Mouse (Mus musculus): ENCODE measurements at regions not wholly inside any gene's neighbourhood (a gene's known extent, or its start where the extent isn't known, plus 50 kb on each side); places are given as distances from the start of the nearest gene placed in this dataset.

DNA sequence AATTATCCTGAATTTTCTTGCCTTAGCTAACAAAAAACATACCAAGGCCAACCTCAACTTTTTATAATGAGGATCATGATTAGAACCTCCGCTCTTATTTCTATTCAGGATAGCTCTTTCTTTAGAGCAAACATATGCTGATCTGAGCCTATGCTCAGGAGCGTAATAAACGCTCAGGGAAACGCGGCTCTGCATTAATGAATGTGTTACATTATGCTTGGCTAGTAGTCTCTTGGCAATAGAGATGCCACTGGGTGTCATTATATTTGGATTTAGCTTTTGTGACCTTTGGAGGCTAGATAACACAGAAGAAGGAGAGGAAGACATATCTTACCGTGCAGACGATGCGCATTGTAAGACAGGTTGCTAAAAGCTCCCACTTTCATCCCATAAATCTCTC, 246.4 kb upstream of the 4930583I09Rik start:
- DNase-seq (peak; percentile 13), ATAC-seq (no peak)
- no peaks in the 10 kb centered on the region for H3K27me3 ChIP-seq (ENCODE audit: insufficient read depth, low read length)
- no peak overlapping the region for H3K4me2 ChIP-seq (ENCODE audit: low read depth)
- peaks cover 5% of the 10 kb centered on the region; the same call in 1 of the 2 replicates for H3K4me1 ChIP-seq (ENCODE audit: insufficient read depth)
- no peak overlapping the region for H3K4me3 ChIP-seq (ENCODE audit: low read depth, low read length)
- no peaks in the 10 kb centered on the region for H3K36me3 ChIP-seq (ENCODE audit: insufficient read depth)
- H3K27ac ChIP-seq (ENCODE audit: low read depth, low read length): no peak overlapping the region
- no peaks in the 10 kb centered on the region for H3K9me3 ChIP-seq (ENCODE audit: low read length)
- 42% methylated on average over 8 of the region's 8 CpGs for WGBS
- TF ChIP-seq CTCF (IDR thresholded peaks at IDR 0.05; ENCODE audit: low read depth): no peak
- no peak overlapping the region for H3K9ac ChIP-seq

DNA sequence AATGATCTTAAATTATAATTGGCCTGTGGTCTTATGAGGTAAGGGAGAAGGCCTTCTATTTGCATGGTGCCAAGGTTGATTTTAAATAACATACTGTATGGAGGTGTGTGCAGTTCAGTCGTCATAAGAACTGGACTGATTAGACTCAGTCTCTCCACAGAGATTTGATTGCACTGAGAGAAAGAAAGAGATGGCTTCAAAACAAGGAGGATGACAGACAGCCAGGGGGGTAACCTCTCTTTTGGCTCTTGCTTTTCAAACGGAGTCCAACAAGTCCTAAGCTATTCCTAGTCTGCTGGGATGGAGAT, 245.9 kb upstream of the 4930583I09Rik start:
- H3K36me3 ChIP-seq (ENCODE audit: insufficient read depth): no peaks in the 10 kb centered on the region
- DNase-seq (no peak), ATAC-seq (no peak; the same call in 1 of the 2 replicates)
- 41% methylated on average over 2 of the region's 2 CpGs for WGBS
- H3K27ac ChIP-seq (ENCODE audit: low read depth, low read length): no peak overlapping the region
- peaks cover 5% of the 10 kb centered on the region; the same call in 1 of the 2 replicates for H3K4me1 ChIP-seq (ENCODE audit: insufficient read depth)
- H3K9me3 ChIP-seq (ENCODE audit: low read length): no peaks in the 10 kb centered on the region
- no peaks in the 10 kb centered on the region for H3K27me3 ChIP-seq (ENCODE audit: insufficient read depth, low read length)
- H3K4me3 ChIP-seq (ENCODE audit: low read depth, low read length): no peak overlapping the region
- H3K4me2 ChIP-seq (ENCODE audit: low read depth): no peak overlapping the region
- no peak overlapping the region for H3K9ac ChIP-seq
- TF ChIP-seq CTCF (IDR thresholded peaks at IDR 0.05; ENCODE audit: low read depth): no peak

DNA sequence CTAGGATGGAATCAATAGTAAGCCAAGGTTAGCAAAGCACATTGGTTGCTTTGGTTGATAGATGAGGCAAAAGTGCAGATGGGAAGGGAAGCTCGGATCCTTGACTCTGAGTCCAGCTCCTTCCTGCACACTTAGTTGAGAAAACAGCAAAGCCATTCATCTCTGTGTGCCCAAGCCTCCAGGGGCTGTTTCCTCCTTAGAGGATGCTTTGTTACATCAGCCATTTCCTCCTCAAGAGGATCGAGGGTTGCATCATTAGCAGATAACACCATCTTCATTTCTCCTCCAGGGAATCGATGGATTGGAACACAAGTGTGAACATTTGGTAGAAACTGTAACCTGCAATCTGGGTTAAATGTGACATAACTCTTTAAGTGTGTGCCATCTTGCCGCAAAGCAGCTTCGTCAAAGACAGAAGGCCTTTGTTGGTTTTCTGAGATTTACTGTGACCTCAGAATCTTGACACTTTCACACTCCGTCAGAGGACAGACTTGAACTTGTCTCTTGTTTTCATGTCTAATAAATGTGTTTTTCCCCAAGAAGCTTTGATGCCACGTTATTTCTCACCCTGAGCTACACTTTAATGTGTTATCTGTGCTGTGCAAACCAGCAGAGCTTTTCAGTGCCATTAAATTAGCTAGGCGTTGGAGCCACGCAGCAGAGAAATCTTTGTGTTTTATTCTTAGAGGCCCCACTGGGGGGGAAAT, 245.4 kb upstream of the 4930583I09Rik start:
- H3K27ac ChIP-seq (ENCODE audit: low read depth, low read length): no peak overlapping the region
- ATAC-seq (peak; percentile 56; the same call in 1 of the 2 replicates), DNase-seq (peak; percentile 24)
- no peaks in the 10 kb centered on the region for H3K27me3 ChIP-seq (ENCODE audit: insufficient read depth, low read length)
- peaks cover 5% of the 10 kb centered on the region; the same call in 1 of the 2 replicates for H3K4me1 ChIP-seq (ENCODE audit: insufficient read depth)
- WGBS: 31% methylated on average over 9 of the region's 9 CpGs
- no peak overlapping the region for H3K4me3 ChIP-seq (ENCODE audit: low read depth, low read length)
- no peaks in the 10 kb centered on the region for H3K9me3 ChIP-seq (ENCODE audit: low read length)
- TF ChIP-seq CTCF (IDR thresholded peaks at IDR 0.05; ENCODE audit: low read depth): no peak
- H3K4me2 ChIP-seq (ENCODE audit: low read depth): no peak overlapping the region
- no peaks in the 10 kb centered on the region for H3K36me3 ChIP-seq (ENCODE audit: insufficient read depth)
- no peak overlapping the region for H3K9ac ChIP-seq

DNA sequence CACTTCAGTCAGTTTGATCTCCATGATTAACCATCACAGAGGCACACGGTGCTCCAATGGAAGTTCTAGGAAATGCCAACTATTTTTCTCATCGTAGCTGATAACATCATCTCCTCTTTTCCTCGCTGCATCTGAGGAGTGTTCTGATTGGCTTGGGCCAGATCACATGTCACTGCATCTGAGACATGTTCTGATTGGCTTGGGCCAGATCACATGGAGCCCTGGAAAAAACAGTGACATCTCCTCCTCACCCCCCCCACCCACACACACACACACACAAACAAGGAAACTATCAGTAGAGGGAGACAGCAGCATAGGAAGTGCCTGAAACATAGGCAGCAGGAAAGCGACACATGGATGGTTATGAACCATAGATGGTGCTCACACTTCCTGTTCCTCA, 239.0 kb upstream of the 4930583I09Rik start:
- WGBS: 93% methylated on average over 4 of the region's 4 CpGs
- no peaks in the 10 kb centered on the region for H3K9me3 ChIP-seq (ENCODE audit: low read length)
- no peaks in the 10 kb centered on the region for H3K4me1 ChIP-seq (ENCODE audit: insufficient read depth)
- TF ChIP-seq CTCF (IDR thresholded peaks at IDR 0.05; ENCODE audit: low read depth): no peak
- ATAC-seq: no peak
- H3K4me3 ChIP-seq (ENCODE audit: low read depth, low read length): no peak overlapping the region
- no peak overlapping the region for H3K4me2 ChIP-seq (ENCODE audit: low read depth)
- H3K27ac ChIP-seq (ENCODE audit: low read depth, low read length): no peak overlapping the region
- no peak for DNase-seq
- no peaks in the 10 kb centered on the region for H3K27me3 ChIP-seq (ENCODE audit: insufficient read depth, low read length)
- H3K9ac ChIP-seq: no peak overlapping the region
- H3K36me3 ChIP-seq (ENCODE audit: insufficient read depth): no peaks in the 10 kb centered on the region

DNA sequence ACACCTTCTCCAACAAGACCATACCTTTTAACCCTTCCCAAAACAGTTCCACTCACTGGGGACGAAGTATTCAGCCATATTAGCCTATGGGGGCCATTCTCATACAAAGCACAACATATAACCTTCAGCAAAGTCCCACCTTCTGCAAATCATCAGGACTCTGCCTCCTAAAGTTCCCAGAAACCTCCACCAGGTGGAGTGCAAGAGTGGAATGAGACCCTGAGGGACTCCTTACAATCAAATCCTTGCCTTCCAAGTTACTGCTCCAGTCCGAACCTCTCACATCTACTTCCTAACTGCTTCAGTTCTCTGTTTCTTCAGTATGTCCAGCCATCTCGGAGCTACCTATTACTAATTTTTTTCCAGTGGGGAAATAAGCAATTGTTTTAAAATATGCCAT, 235.2 kb upstream of the 4930583I09Rik start:
- TF ChIP-seq CTCF (IDR thresholded peaks at IDR 0.05; ENCODE audit: low read depth): peak; percentile 64
- no peak overlapping the region for H3K4me3 ChIP-seq (ENCODE audit: low read depth, low read length)
- ATAC-seq: no peak
- no peaks in the 10 kb centered on the region for H3K9me3 ChIP-seq (ENCODE audit: low read length)
- no peak overlapping the region for H3K4me2 ChIP-seq (ENCODE audit: low read depth)
- H3K4me1 ChIP-seq (ENCODE audit: insufficient read depth): no peaks in the 10 kb centered on the region
- 55% methylated on average over 3 of the region's 3 CpGs for WGBS
- no peaks in the 10 kb centered on the region for H3K36me3 ChIP-seq (ENCODE audit: insufficient read depth)
- H3K9ac ChIP-seq: no peak overlapping the region
- H3K27me3 ChIP-seq (ENCODE audit: insufficient read depth, low read length): no peaks in the 10 kb centered on the region
- DNase-seq: peak; percentile 28
- H3K27ac ChIP-seq (ENCODE audit: low read depth, low read length): no peak overlapping the region

DNA sequence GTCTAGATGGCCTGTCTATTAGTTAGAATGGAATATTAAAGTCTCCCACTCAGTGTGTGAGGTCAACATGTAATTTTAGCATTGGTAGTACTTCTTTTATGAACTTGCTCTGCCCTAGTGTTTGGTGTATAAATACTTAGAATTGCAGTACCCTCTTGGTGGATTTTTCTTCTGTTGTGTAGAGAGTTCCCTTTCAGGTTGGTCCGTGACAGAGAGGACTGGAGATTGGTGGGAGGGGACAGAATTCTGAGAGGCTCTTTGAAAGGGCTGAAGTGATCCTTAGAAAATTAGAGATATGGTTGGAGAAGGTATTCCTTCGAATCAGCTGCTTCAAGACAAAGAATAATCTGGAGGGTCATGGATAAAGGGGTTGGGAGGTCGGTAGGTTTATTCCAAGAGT, 230.3 kb upstream of the 4930583I09Rik start:
- Histone ChIP-seq H3K4me2 (ENCODE audit: low read depth) (no peak overlapping the region), H3K9me3 (ENCODE audit: low read length) (no peaks in the 10 kb centered on the region), H3K36me3 (ENCODE audit: insufficient read depth) (no peaks in the 10 kb centered on the region), H3K4me1 (ENCODE audit: insufficient read depth) (no peaks in the 10 kb centered on the region), H3K4me3 (ENCODE audit: low read depth, low read length) (no peak overlapping the region), H3K27me3 (ENCODE audit: insufficient read depth, low read length) (no peaks in the 10 kb centered on the region), H3K9ac (no peak overlapping the region), H3K27ac (ENCODE audit: low read depth, low read length) (no peak overlapping the region)
- no peak for ATAC-seq
- DNase-seq: no peak
- 80% methylated on average over 3 of the region's 3 CpGs for WGBS
- TF ChIP-seq CTCF (IDR thresholded peaks at IDR 0.05; ENCODE audit: low read depth): no peak

DNA sequence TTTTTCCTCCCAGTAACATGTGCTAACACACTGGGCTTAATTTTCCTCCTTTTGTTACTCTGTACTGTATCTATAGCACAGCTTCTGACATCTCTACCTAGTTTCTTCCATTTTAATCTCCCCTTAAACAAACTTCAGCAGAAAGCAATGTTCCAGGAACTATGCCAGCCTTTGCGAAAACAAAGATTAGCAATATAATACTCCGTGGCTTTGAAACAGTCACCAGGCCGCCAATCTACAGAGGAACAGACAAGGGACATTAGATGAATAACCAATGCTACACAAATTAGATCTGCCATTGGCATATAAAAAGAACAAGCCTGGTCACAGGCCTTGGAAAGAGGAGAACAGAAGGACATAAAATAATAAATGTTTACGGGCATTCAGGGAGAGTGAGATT, 220.2 kb upstream of the 4930583I09Rik start:
- Histone ChIP-seq H3K4me1 (ENCODE audit: insufficient read depth) (no peaks in the 10 kb centered on the region), H3K4me3 (ENCODE audit: low read depth, low read length) (no peak overlapping the region), H3K27ac (ENCODE audit: low read depth, low read length) (no peak overlapping the region), H3K27me3 (ENCODE audit: insufficient read depth, low read length) (no peaks in the 10 kb centered on the region), H3K9ac (no peak overlapping the region), H3K36me3 (ENCODE audit: insufficient read depth) (no peaks in the 10 kb centered on the region), H3K9me3 (ENCODE audit: low read length) (no peaks in the 10 kb centered on the region), H3K4me2 (ENCODE audit: low read depth) (no peak overlapping the region)
- no peak for DNase-seq
- TF ChIP-seq CTCF (IDR thresholded peaks at IDR 0.05; ENCODE audit: low read depth): no peak
- 30% methylated on average over 4 of the region's 4 CpGs for WGBS
- no peak for ATAC-seq
